Mouse (Mus musculus): ENCODE measurements around the gene Phykpl. TPM values are rescaled to one million over a fixed set of nuclear protein-coding genes. Genes with fewer than 3 reads are reported as not detected.

The Phykpl gene
- total and polyA plus RNA-seq, 2 experiments from 2014 or later = 5.6 to 8.4 TPM

DNA sequence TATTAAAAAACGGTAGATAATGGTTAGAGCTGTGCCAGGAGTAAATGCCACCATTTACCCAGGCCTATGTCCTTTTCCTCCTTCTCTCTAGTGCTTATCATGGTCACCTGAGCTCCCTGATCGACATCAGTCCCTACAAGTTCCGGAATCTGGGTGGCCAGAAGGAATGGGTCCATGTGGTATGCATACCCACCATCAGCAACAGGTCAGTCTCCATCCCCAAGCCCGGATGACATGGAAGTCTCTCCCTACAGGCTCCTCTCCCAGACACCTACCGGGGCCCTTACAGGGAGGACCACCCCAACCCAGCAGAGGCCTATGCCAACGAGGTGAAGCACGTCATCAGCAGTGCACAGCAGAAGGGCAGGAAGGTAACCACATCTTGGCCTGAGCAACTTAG lies 7.4 kb downstream of the Phykpl start:
- H3K4me1 ChIP-seq (ENCODE audit: insufficient read depth) = no peaks in the 10 kb centered on the region
- no peak for ATAC-seq
- peaks cover 84% of the 10 kb centered on the region for H3K36me3 ChIP-seq (ENCODE audit: insufficient read depth)
- no peak overlapping the region for H3K9ac ChIP-seq
- TF ChIP-seq CTCF (IDR thresholded peaks at IDR 0.05; ENCODE audit: low read depth) = no peak
- H3K27me3 ChIP-seq (ENCODE audit: insufficient read depth, low read length) = no peaks in the 10 kb centered on the region
- H3K4me2 ChIP-seq (ENCODE audit: low read depth) = no peak overlapping the region
- no peak overlapping the region for H3K27ac ChIP-seq (ENCODE audit: low read depth, low read length)
- 91% methylated on average over 7 of the region's 7 CpGs for WGBS
- H3K4me3 ChIP-seq (ENCODE audit: low read depth, low read length) = no peak overlapping the region
- no peak for DNase-seq
- no peaks in the 10 kb centered on the region for H3K9me3 ChIP-seq (ENCODE audit: low read length)

DNA sequence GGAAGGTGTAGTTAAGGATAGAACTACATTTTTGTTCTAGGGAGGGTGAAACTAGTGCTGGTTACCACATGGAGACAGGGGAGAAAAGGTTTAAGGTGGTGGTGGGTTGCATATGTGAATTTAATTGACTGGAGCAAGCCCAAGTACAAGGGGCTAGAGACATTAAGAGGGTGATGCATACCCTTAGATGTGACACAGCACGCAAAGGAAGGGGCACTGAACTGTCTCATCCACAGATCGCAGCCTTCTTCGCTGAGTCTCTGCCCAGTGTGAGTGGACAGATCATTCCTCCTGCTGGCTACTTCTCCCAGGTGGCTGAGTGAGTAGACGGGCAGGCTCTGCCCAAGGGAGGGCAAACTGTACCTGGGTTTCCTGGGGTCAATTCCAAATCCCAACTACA lies 8.8 kb downstream of the Phykpl start:
- H3K4me2 ChIP-seq (ENCODE audit: low read depth) = no peak overlapping the region
- no peak for DNase-seq
- H3K27me3 ChIP-seq (ENCODE audit: insufficient read depth, low read length) = no peaks in the 10 kb centered on the region
- TF ChIP-seq CTCF (IDR thresholded peaks at IDR 0.05; ENCODE audit: low read depth) = no peak
- 91% methylated on average over 4 of the region's 4 CpGs for WGBS
- no peak overlapping the region for H3K9ac ChIP-seq
- no peak for ATAC-seq
- H3K4me3 ChIP-seq (ENCODE audit: low read depth, low read length) = no peak overlapping the region
- peaks cover 84% of the 10 kb centered on the region for H3K36me3 ChIP-seq (ENCODE audit: insufficient read depth)
- no peaks in the 10 kb centered on the region for H3K9me3 ChIP-seq (ENCODE audit: low read length)
- no peaks in the 10 kb centered on the region for H3K4me1 ChIP-seq (ENCODE audit: insufficient read depth)
- H3K27ac ChIP-seq (ENCODE audit: low read depth, low read length) = no peak overlapping the region

DNA sequence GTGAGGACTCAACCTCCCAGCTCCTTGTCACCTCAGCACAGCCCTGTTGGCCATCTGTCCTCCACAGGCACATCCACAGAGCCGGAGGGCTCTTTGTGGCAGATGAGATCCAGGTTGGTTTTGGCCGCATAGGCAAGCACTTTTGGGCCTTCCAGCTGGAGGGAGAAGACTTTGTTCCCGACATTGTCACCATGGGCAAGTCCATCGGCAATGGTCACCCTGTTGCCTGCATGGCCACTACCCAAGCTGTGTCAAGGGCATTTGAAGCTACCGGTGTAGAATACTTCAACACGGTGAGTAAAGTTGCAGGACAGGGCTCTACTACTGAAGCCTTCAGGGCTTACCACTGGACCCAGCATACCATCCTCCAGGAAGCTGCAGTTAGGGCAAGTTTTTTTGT lies 9.3 kb downstream of the Phykpl start:
- 92% methylated on average over 6 of the region's 6 CpGs for WGBS
- Histone ChIP-seq H3K36me3 (ENCODE audit: insufficient read depth) (peaks cover 85% of the 10 kb centered on the region), H3K27ac (ENCODE audit: low read depth, low read length) (no peak overlapping the region), H3K9ac (no peak overlapping the region), H3K4me1 (ENCODE audit: insufficient read depth) (no peaks in the 10 kb centered on the region), H3K4me2 (ENCODE audit: low read depth) (no peak overlapping the region), H3K4me3 (ENCODE audit: low read depth, low read length) (no peak overlapping the region), H3K27me3 (ENCODE audit: insufficient read depth, low read length) (no peaks in the 10 kb centered on the region), H3K9me3 (ENCODE audit: low read length) (no peaks in the 10 kb centered on the region)
- no peak for DNase-seq
- no peak for TF ChIP-seq CTCF (IDR thresholded peaks at IDR 0.05; ENCODE audit: low read depth)
- ATAC-seq = no peak

DNA sequence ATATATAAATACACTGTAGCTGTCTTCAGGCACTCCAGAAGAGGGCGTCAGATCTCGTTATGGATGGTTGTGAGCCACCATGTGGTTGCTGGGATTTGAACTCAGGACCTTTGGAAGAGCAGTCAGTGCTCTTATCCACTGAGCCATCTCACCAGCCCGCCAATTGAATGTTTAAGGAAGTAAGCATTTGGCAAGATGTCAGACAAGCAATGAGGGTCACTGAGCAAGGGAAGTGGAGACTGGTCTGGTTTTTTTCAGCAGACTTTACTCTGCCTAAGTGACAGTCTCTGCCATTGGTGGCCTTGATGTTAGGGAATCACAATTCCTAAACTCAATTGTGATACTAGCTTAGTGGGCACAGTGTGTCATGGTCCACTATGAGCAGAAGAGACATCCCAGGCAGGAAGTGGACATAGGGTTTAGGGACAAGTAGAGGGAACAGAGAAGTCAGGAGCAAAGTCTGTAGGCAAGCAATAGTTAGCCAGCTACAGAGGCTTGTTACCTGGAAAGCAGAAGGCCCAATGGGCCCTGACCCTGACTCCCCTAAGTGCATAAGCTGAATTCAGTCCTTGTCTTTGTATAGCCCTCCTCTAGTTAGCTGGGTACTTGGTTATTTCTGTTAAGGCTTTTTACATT lies 10.3 kb downstream of the Phykpl start:
- Histone ChIP-seq H3K36me3 (ENCODE audit: insufficient read depth) (peaks cover 92% of the 10 kb centered on the region), H3K4me3 (ENCODE audit: low read depth, low read length) (no peak overlapping the region), H3K4me2 (ENCODE audit: low read depth) (no peak overlapping the region), H3K27me3 (ENCODE audit: insufficient read depth, low read length) (no peaks in the 10 kb centered on the region), H3K27ac (ENCODE audit: low read depth, low read length) (no peak overlapping the region), H3K9ac (no peak overlapping the region), H3K4me1 (ENCODE audit: insufficient read depth) (no peaks in the 10 kb centered on the region), H3K9me3 (ENCODE audit: low read length) (no peaks in the 10 kb centered on the region)
- ATAC-seq = no peak
- no peak for TF ChIP-seq CTCF (IDR thresholded peaks at IDR 0.05; ENCODE audit: low read depth)
- 71% methylated on average over 3 of the region's 3 CpGs for WGBS
- DNase-seq = no peak

DNA sequence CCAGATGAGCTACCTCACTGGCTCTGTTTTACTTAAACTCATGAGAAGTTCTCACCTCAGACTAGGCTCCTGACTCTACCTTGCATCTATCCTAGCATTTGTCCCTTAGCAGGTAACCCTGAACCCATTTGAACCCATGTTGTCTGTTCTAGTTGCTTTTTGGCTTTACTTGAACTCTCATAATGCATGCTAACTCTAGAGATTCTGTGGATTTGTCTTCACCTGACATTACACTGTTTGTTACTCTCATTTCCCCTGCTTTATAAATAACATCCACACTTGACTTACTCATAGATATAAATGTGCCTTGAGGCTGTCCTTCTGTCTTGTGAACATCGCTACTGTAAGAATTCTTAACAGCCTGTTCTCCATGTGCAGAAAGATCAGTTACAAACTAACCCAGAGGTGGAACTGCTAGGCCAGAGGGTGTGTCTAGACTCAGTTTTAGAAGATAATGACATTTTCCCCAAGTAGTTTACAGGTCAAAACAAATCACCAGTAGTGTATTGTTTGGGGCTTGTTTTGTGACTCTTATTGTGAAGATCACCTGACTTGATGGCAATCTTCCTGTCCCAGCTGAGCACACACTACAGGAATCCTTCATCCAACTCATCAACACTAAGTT lies 11.0 kb downstream of the Phykpl start:
- Histone ChIP-seq H3K4me2 (ENCODE audit: low read depth) (no peak overlapping the region), H3K4me1 (ENCODE audit: insufficient read depth) (no peaks in the 10 kb centered on the region), H3K9ac (no peak overlapping the region), H3K4me3 (ENCODE audit: low read depth, low read length) (no peak overlapping the region), H3K36me3 (ENCODE audit: insufficient read depth) (peaks cover 93% of the 10 kb centered on the region), H3K9me3 (ENCODE audit: low read length) (no peaks in the 10 kb centered on the region), H3K27ac (ENCODE audit: low read depth, low read length) (no peak overlapping the region), H3K27me3 (ENCODE audit: insufficient read depth, low read length) (no peaks in the 10 kb centered on the region)
- ATAC-seq (no peak), DNase-seq (no peak)
- 87% methylated on average over 1 of the region's 1 CpGs for WGBS
- TF ChIP-seq CTCF (IDR thresholded peaks at IDR 0.05; ENCODE audit: low read depth) = no peak

DNA sequence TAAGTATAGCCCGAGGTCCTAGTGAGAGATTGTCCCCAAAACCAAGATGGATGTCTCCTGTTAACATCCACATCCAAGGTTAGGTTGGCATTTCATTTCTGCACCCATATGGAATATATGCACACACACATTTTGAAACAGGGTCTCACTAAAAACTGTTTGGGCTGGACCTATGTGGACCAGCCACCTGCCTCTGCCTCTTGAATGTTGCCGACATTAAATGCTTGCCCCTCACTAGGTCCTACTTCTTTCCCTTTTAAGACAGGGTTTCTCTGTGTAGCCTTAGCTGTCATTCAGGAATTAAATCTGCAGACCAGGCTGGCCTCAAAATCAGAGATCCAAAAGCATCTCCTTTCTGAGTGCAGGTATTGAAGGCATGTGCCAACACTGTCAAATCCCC lies 13.0 kb downstream of the Phykpl start:
- Histone ChIP-seq H3K4me1 (ENCODE audit: insufficient read depth) (no peaks in the 10 kb centered on the region), H3K27me3 (ENCODE audit: insufficient read depth, low read length) (no peaks in the 10 kb centered on the region), H3K9ac (no peak overlapping the region), H3K4me3 (ENCODE audit: low read depth, low read length) (no peak overlapping the region), H3K36me3 (ENCODE audit: insufficient read depth) (peaks cover 96% of the 10 kb centered on the region), H3K27ac (ENCODE audit: low read depth, low read length) (no peak overlapping the region), H3K4me2 (ENCODE audit: low read depth) (no peak overlapping the region), H3K9me3 (ENCODE audit: low read length) (no peaks in the 10 kb centered on the region)
- no peak for DNase-seq
- no peak for TF ChIP-seq CTCF (IDR thresholded peaks at IDR 0.05; ENCODE audit: low read depth)
- no peak for ATAC-seq
- WGBS = 84% methylated on average over 2 of the region's 2 CpGs

DNA sequence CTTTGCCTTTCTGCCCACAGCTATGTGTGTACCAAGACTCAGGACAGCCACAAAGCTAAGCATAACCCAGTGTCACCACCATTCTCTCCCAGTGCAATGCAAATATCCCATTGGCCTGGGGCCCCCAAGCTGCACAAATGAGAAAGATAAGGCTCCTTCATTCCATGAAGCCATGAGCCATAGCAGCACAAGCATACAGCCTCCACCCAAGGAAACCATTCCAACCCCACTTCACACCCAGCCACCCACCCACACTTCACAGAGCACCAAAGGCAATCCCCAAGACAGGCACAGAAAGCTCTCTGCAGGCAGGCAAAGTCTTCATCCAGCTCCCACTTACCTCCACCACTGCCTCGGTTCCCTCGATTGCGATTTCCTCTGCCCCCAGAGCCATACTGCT lies 17.7 kb downstream of the Phykpl start:
- H3K36me3 ChIP-seq (ENCODE audit: insufficient read depth) = peaks cover 75% of the 10 kb centered on the region
- TF ChIP-seq CTCF (IDR thresholded peaks at IDR 0.05; ENCODE audit: low read depth) = no peak

More for the DNA sequence above, 17.7 kb downstream of the Phykpl start:
- Histone ChIP-seq H3K4me1 (ENCODE audit: insufficient read depth) (0 out of 2 replicates have a peak, but pooled peaks cover 10% of the 10 kb centered on the region), H3K9ac (no peak overlapping the region), H3K9me3 (ENCODE audit: low read length) (no peaks in the 10 kb centered on the region), H3K27ac (ENCODE audit: low read depth, low read length) (no peak overlapping the region), H3K4me2 (ENCODE audit: low read depth) (no peak overlapping the region), H3K4me3 (ENCODE audit: low read depth, low read length) (no peak overlapping the region), H3K27me3 (ENCODE audit: insufficient read depth, low read length) (no peaks in the 10 kb centered on the region)
- 97% methylated on average over 3 of the region's 3 CpGs for WGBS
- no peak for DNase-seq
- ATAC-seq = no peak
